Mouse (Mus musculus) liver, postnatal 0 days (tissue): ENCODE data around the gene Rag2. TPM values are rescaled to one million over a fixed set of nuclear protein-coding genes. Genes with fewer than 3 reads are reported as not detected.

ENCODE experiments used
- ATAC-seq: fragments of 200-750 bp; cut with Nextera tagmentation; 2 replicates; pipeline ENCODE4 v1.8.0; 2017; ENCODE audit warnings: mild to moderate bottlenecking, moderate library complexity
- DNase-seq: peaks from one replicate; pipeline ENCODE4 v3.0.0-alpha.2; 2016
- H3K27ac ChIP-seq: fragments of 300-500 bp; sonication (generic); 2 replicates; pipeline ENCODE4 v1.5.1; 2014; ENCODE audit warnings: antibody characterized with exemption, moderate library complexity, mild to moderate bottlenecking, low read depth
- H3K27me3 ChIP-seq: fragments of 300-500 bp; sonication (generic); 2 replicates; pipeline ENCODE4 v1.6.1; 2014; ENCODE audit warnings: low read length, control low read depth, mixed read lengths; ENCODE audit not compliant: insufficient read depth
- H3K36me3 ChIP-seq: fragments of 300-500 bp; sonication (generic); replicated peaks from 2 replicates; pipeline ENCODE4 v1.6.1; 2014; ENCODE audit warnings: mild to moderate bottlenecking, control low read depth, low read length, moderate library complexity, mixed read lengths; ENCODE audit not compliant: insufficient read depth
- H3K4me1 ChIP-seq: fragments of 300-500 bp; sonication (generic); 2 replicates; pipeline ENCODE4 v1.6.1; 2014; ENCODE audit warnings: antibody characterized with exemption, mild to moderate bottlenecking, control low read depth; ENCODE audit not compliant: insufficient read depth
- H3K4me2 ChIP-seq: fragments of 300-500 bp; sonication (generic); 2 replicates; pipeline ENCODE4 v1.6.1; 2014; ENCODE audit warnings: low read depth, mild to moderate bottlenecking, low read length, moderate library complexity, mixed read lengths
- H3K4me3 ChIP-seq: fragments of 300-500 bp; sonication (generic); 2 replicates; pipeline ENCODE4 v1.5.1; 2014; ENCODE audit warnings: low read depth, low read length
- H3K9ac ChIP-seq: fragments of 300-500 bp; sonication (generic); replicated peaks from 2 replicates; pipeline ENCODE4 v1.6.1; 2014; ENCODE audit warnings: mild to moderate bottlenecking, moderate library complexity
- H3K9me3 ChIP-seq: fragments of 300-500 bp; sonication (generic); 2 replicates; pipeline ENCODE4 v1.6.1; 2016; ENCODE audit warnings: mild to moderate bottlenecking, control low read depth, low read length, mixed read lengths
- CTCF ChIP-seq: sonication (generic); IDR thresholded peaks from 2 replicates; pipeline ENCODE4 v1.5.1; 2016; ENCODE audit warnings: antibody characterized with exemption, low read depth
- EP300 ChIP-seq: IDR thresholded peaks from 2 replicates; pipeline ENCODE4 v1.6.1; 2016; ENCODE audit warnings: antibody characterized with exemption, low read depth, mild to moderate bottlenecking
- WGBS: fragments of 180-500 bp; shearing (Covaris S2); extraction: QIAGEN DNeasy Blood & Tissue Kit; methylation state at CpG from one replicate; pipeline ENCODE4 v1.1.7; 2014; ENCODE audit not compliant: insufficient replicate concordance; 5-methylcytosine and 5-hydroxymethylcytosine counted together
- polyA plus RNA-seq: library from polyadenylated mRNA; unstranded; fragments of >200 nt; fragmentation: Nextera tagmentation; extraction: Ambion mirVana; gene quantifications from 2 replicates; pipeline ENCODE4 v1.2.1, GENCODE M21; 2015

Gene Rag2
- polyA plus RNA-seq, 1 experiment from 2014 or later: 1.1 TPM

DNA sequence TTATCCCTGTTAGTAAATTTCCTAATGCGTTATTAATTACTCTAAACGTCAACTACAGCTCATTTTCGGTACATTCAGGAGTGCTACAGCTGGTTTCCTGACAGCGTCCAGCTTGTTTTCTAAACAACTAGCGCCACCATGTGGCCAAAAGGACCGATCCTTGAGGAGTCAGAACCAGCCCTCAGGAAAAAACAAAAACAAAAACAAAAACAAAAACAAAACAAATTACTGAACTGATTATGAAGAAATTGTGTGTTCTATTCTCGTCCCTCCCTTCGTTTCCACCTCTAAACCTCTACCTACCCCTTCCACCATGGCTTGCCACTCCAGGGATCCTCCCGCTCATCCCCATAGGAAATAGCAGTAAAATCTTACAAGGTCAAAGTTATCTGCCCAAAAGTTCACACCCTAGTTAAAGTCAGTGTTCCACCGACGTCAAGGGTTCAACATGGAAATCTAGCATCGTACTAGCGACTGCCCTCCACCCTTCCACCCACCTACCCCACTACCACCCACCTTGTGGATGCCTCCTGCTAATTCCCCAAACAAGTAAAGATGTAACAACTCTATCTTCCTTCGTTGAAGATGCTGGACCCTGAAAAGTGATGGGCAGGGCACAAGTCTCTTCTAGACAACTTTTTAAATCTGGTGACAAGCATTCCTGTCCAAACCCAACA, 28.5 kb downstream of the Rag2 start:
- TF ChIP-seq CTCF (peak; percentile 73), EP300 (no peak)
- no peak for ATAC-seq
- 0 out of 2 replicates have a peak, but pooled peaks cover 3% of the 10 kb centered on the region for H3K4me1 ChIP-seq
- DNase-seq: peak; percentile 73
- no peak overlapping the region for H3K9ac ChIP-seq
- 17% methylated on average over 14 of the region's 14 CpGs for WGBS
- H3K36me3 ChIP-seq: no peaks in the 10 kb centered on the region
- H3K4me2 ChIP-seq: peak overlapping the region; percentile 51
- H3K27ac ChIP-seq: no peak overlapping the region
- H3K9me3 ChIP-seq: no peaks in the 10 kb centered on the region
- H3K4me3 ChIP-seq: no peak overlapping the region
- H3K27me3 ChIP-seq: no peaks in the 10 kb centered on the region

- no peak overlapping the region for H3K4me3 ChIP-seq
- H3K36me3 ChIP-seq: no peaks in the 10 kb centered on the region
- no peaks in the 10 kb centered on the region for H3K4me1 ChIP-seq
- DNase-seq: no peak
- no peaks in the 10 kb centered on the region for H3K9me3 ChIP-seq
- no peak overlapping the region for H3K27ac ChIP-seq
- 75% methylated on average over 2 of the region's 2 CpGs for WGBS
- TF ChIP-seq CTCF (no peak), EP300 (no peak)
- no peak overlapping the region for H3K4me2 ChIP-seq
- ATAC-seq: no peak
- no peaks in the 10 kb centered on the region for H3K27me3 ChIP-seq
- no peak overlapping the region for H3K9ac ChIP-seq
Observed at GRCm38 (mm10) chr2:101660536-101660935, 36.0 kb downstream of the Rag2 start.

- DNase-seq: peak; percentile 71
- Histone ChIP-seq H3K36me3 (no peaks in the 10 kb centered on the region), H3K27me3 (no peaks in the 10 kb centered on the region), H3K4me1 (no peaks in the 10 kb centered on the region), H3K4me2 (no peak overlapping the region), H3K27ac (no peak overlapping the region), H3K4me3 (no peak overlapping the region), H3K9me3 (no peaks in the 10 kb centered on the region), H3K9ac (no peak overlapping the region)
- TF ChIP-seq EP300 (no peak), CTCF (peak; percentile 93)
- ATAC-seq: peak; percentile 54
- 26% methylated on average over 9 of the region's 9 CpGs for WGBS
Observed at GRCm38 (mm10) chr2:101665058-101665702, 40.7 kb downstream of the Rag2 start.

GRCm38 (mm10) chr2:101665703-101666092, 41.2 kb downstream of the Rag2 start:
- 83% methylated on average over 3 of the region's 3 CpGs for WGBS
- TF ChIP-seq EP300 (no peak), CTCF (no peak)

GRCm38 (mm10) chr2:101668751-101669150, 44.2 kb downstream of the Rag2 start:
- Histone ChIP-seq H3K4me1 (no peaks in the 10 kb centered on the region), H3K36me3 (no peaks in the 10 kb centered on the region), H3K9ac (no peak overlapping the region), H3K9me3 (no peaks in the 10 kb centered on the region), H3K4me3 (no peak overlapping the region), H3K27ac (no peak overlapping the region), H3K27me3 (no peaks in the 10 kb centered on the region), H3K4me2 (no peak overlapping the region)
- WGBS: 76% methylated on average over 3 of the region's 3 CpGs
- TF ChIP-seq EP300 (no peak), CTCF (no peak)
- DNase-seq (no peak), ATAC-seq (no peak)

More at GRCm38 (mm10) chr2:101665703-101666092, 41.2 kb downstream of the Rag2 start:
- ATAC-seq (no peak), DNase-seq (no peak)
- no peaks in the 10 kb centered on the region for H3K36me3 ChIP-seq
- no peak overlapping the region for H3K4me3 ChIP-seq
- H3K9me3 ChIP-seq: no peaks in the 10 kb centered on the region
- no peak overlapping the region for H3K4me2 ChIP-seq
- no peaks in the 10 kb centered on the region for H3K27me3 ChIP-seq
- no peak overlapping the region for H3K9ac ChIP-seq
- no peak overlapping the region for H3K27ac ChIP-seq
- no peaks in the 10 kb centered on the region for H3K4me1 ChIP-seq

DNA sequence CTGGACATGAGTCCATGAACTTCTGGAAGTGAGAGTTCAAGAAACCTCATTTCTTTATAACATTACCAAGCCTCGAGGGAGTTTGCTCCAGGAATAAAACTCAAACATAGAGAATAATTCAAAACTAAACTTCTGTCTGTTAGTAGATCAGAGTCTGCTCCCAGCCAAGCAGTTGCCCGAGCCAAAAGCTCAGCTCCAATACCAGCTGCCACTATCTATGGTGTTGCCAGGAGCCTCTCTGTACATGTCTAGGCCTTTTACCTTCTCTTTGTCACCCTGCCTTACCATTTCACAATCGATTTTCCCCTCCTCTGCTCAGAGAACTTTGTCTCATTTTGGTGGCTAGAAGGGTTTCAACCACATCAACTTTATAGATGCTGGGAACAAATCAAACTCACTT, 49.0 kb downstream of the Rag2 start:
- H3K4me3 ChIP-seq: no peak overlapping the region
- no peak overlapping the region for H3K4me2 ChIP-seq
- no peaks in the 10 kb centered on the region for H3K4me1 ChIP-seq
- WGBS: 67% methylated on average over 3 of the region's 3 CpGs
- H3K9me3 ChIP-seq: no peaks in the 10 kb centered on the region
- no peak overlapping the region for H3K27ac ChIP-seq
- ATAC-seq: no peak
- DNase-seq: no peak
- no peaks in the 10 kb centered on the region for H3K36me3 ChIP-seq
- TF ChIP-seq CTCF: no peak
- TF ChIP-seq EP300: no peak
- H3K9ac ChIP-seq: no peak overlapping the region
- H3K27me3 ChIP-seq: no peaks in the 10 kb centered on the region
